In the genomic region with DNA sequence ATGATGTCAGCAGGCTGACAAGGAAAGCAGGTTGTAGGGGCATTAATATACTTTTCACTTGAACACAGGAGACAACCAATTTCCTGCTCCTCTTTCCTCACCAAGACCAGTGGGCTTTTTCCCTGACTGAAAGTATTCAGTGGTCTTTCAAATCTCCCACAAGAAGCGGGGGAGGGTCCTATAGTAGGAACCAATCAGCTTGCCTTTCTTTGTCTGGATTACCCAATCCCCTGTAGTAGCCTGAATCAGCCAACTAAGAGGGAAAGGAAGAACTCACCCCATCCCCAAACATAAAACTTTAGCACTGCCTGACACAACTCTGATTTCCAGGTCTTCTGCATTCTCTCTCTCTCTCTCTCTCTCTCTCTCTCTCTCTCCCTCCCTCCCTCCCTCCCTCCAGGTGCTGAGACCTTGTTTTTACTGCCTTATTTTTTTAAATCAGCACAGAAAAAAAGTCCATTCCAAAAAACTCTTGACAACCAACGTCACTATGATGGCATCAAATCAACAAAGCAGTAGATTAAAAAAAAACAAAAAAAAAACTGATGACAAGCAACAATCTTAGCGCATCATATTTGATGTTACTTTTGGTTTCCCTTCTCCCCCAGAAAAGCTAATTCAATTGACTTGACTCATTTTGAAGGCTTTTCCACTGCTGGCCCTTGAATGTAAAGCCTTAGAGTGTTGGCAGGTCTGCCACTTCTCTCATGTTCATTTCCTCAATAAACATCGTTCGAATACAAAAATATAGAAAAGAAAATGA, we compare ENCODE assay signal across 9 mouse cellular contexts. TPM values are rescaled to one million over a fixed set of nuclear protein-coding genes. Genes with fewer than 3 reads are reported as not detected.
A peak's percentile ranks its signal among the peaks of the same experiment; 100 is the strongest.
DNase-seq lines count a peak whose midpoint lies in the region; ATAC-seq and TF ChIP-seq lines count a peak whose summit lies in the region.
"Had no signal": no experiment of that assay in that cellular context is flagged by ENCODE, and none has a peak within 500 bp of the region (broad histone marks: within the 10 kb centered on the region; RNA-seq: fewer than 3 reads in every experiment).

No protein-coding gene starts in this region.

- 0 out of 2 replicates have a peak overlapping the region, but pooled peaks have one; percentile 9 for H3K27ac ChIP-seq in lung, embryonic 14.5 days (ENCODE audit: low read depth)
- H3K27ac ChIP-seq in limb, embryonic 13.5 days, result no peak overlapping the region
- H3K27ac ChIP-seq in cerebellum, adult 2 months (ENCODE audit: insufficient read depth, low read length), result no peak overlapping the region

- H3K4me3 ChIP-seq in lung, embryonic 14.5 days (ENCODE audit: low read depth, low read length), result peak overlapping the region; percentile 22
- peak overlapping the region; percentile 26 for H3K4me3 ChIP-seq in limb, embryonic 13.5 days
- no peak overlapping the region for H3K4me3 ChIP-seq in cerebellum, adult 2 months (replicated peaks; ENCODE audit: insufficient read depth, low read depth, low read length)

- DNase-seq in lung, embryonic 14.5 days, result peak; percentile 69
- DNase-seq in lung, adult 18-20 months, result no peak
- DNase-seq in retina, embryonic 14.5 days (ENCODE audit: low spot score), result peak; percentile 76
- DNase-seq in cerebellum, adult 2 months, result no peak
- DNase-seq in layer of hippocampus, postnatal 10 days (ENCODE audit: low spot score in 2 of 2), result no peak
- no peak for DNase-seq in adrenal gland, postnatal 10 days
- DNase-seq: gastrocnemius, postnatal 10 days had no signal

- H3K9me3 ChIP-seq in lung, embryonic 14.5 days (ENCODE audit: low read depth, low read length), result no peaks in the 10 kb centered on the region
- H3K9me3 ChIP-seq in limb, embryonic 13.5 days, result no peaks in the 10 kb centered on the region

- peak overlapping the region; percentile 70 for H3K4me2 ChIP-seq in lung, embryonic 14.5 days
- H3K4me2 ChIP-seq in limb, embryonic 13.5 days (replicated peaks), result peak overlapping the region; percentile 71

- H3K4me1 ChIP-seq in lung, embryonic 14.5 days (ENCODE audit: insufficient read depth), result no peaks in the 10 kb centered on the region
- H3K4me1 ChIP-seq in limb, embryonic 13.5 days, result peaks cover 17% of the 10 kb centered on the region; the same call in 1 of the 2 replicates
- no peaks in the 10 kb centered on the region; the same call in 1 of the 2 replicates for H3K4me1 ChIP-seq in cerebellum, adult 2 months (ENCODE audit: control insufficient read depth, insufficient read depth, low read length)

- H3K36me3 ChIP-seq in lung, embryonic 14.5 days (ENCODE audit: insufficient read depth), result no peaks in the 10 kb centered on the region
- no peaks in the 10 kb centered on the region; the same call in 1 of the 2 replicates for H3K36me3 ChIP-seq in limb, embryonic 13.5 days

- H3K27me3 ChIP-seq in lung, embryonic 14.5 days (ENCODE audit: insufficient read depth, low read length), result no peaks in the 10 kb centered on the region
- no peaks in the 10 kb centered on the region for H3K27me3 ChIP-seq in limb, embryonic 13.5 days
- H3K27me3 ChIP-seq in cerebellum, adult 2 months (ENCODE audit: control insufficient read depth, insufficient read depth, low read length), result no peaks in the 10 kb centered on the region

- H3K9ac ChIP-seq in lung, embryonic 14.5 days, result peak overlapping the region; percentile 14; the same call in 1 of the 2 replicates
- no peak overlapping the region for H3K9ac ChIP-seq in limb, embryonic 13.5 days

- ATAC-seq in lung, embryonic 14.5 days (ENCODE audit: insufficient read depth), result peak; percentile 69
- ATAC-seq in erythroblast, adult 5-6 weeks (replicated peaks; ENCODE audit: low FRiP score, poor library complexity, severe bottlenecking), result 0 out of 2 replicates have a peak, but pooled peaks have one; percentile 12
- peak; percentile 81 for ATAC-seq in limb, embryonic 13.5 days (ENCODE audit: low FRiP score, low read depth)

- WGBS in lung, embryonic 14.5 days, result 36% methylated on average over 5 of the region's 5 CpGs
- 62% methylated on average over 5 of the region's 5 CpGs for WGBS in limb, embryonic 13.5 days
- 62% methylated on average over 5 of the region's 5 CpGs for WGBS in cerebellum, adult 2 months

- TF ChIP-seq CTCF in lung, embryonic 14.5 days (IDR thresholded peaks at IDR 0.05; ENCODE audit: low read depth), result no peak
- TF ChIP-seq CTCF in cerebellum, adult 2 months (IDR thresholded peaks at IDR 0.05; ENCODE audit: borderline replicate concordance, insufficient read depth, low read depth, low read length), result no peak

- TF ChIP-seq POLR2A in cerebellum, adult 2 months (IDR thresholded peaks at IDR 0.05; ENCODE audit: borderline replicate concordance, insufficient read depth, low read length), result no peak

RNA-seq across cellular contexts. Expression of a gene that starts 2.1 kb away (rescaled TPM):
- polyA plus RNA-seq in lung, embryonic 14.5 days (2014; fragmentation: Nextera tagmentation; extraction: Ambion mirVana), result 22.5 and 25.8 TPM in 2 replicates
- total RNA-seq in erythroblast, adult 5-6 weeks (2015; ENCODE audit: low replicate concordance), result 270 and 296 TPM in 2 replicates
- total RNA-seq in erythroblast, adult 5-6 weeks (2017; ENCODE audit: low replicate concordance), result 358 and 528 TPM in 2 replicates
- polyA plus RNA-seq in limb, embryonic 13.5 days (2015; fragmentation: Nextera tagmentation; extraction: Ambion mirVana), result 59.7 and 61.3 TPM in 2 replicates
- polyA plus RNA-seq in cerebellum, adult 2 months (2012; rRNA removed), result 32.0 and 33.2 TPM in 2 replicates
- 10 to 100 TPM; 71.8 to 79.0 TPM for total RNA-seq in layer of hippocampus, postnatal 10 days (2021)
- total RNA-seq in adrenal gland, postnatal 10 days (2021), result 10 to 100 TPM; 16.7 to 23.0 TPM

RNA-seq across cellular contexts. Expression of a gene that starts 27.3 kb away (rescaled TPM):
- not detected in 2 replicates for polyA plus RNA-seq in lung, embryonic 14.5 days (2014; fragmentation: Nextera tagmentation; extraction: Ambion mirVana)
- not detected in 2 replicates for total RNA-seq in erythroblast, adult 5-6 weeks (2015; ENCODE audit: low replicate concordance)
- not detected in 2 replicates for total RNA-seq in erythroblast, adult 5-6 weeks (2017; ENCODE audit: low replicate concordance)
- polyA plus RNA-seq in limb, embryonic 13.5 days (2015; fragmentation: Nextera tagmentation; extraction: Ambion mirVana), result not detected in 2 replicates
- not detected in 2 replicates for polyA plus RNA-seq in cerebellum, adult 2 months (2012; rRNA removed)
- not detected for total RNA-seq in layer of hippocampus, postnatal 10 days (2021)
- not detected for total RNA-seq in adrenal gland, postnatal 10 days (2021)
- total RNA-seq: gastrocnemius, postnatal 10 days had no signal

Comparison
In these comparisons a context has a peak if more than half of its experiments do, and no peak if none do; other contexts are left out.
1. DNase-seq: peak in lung, embryonic 14.5 days (single experiment) and retina, embryonic 14.5 days (single experiment); none in lung, adult 18-20 months (0 of 2), cerebellum, adult 2 months (0 of 2), layer of hippocampus, postnatal 10 days (0 of 2) and adrenal gland, postnatal 10 days (single experiment).
2. ATAC-seq: peak in every context shown above with its lines; median percentile 81 in limb, embryonic 13.5 days; 69 in lung, embryonic 14.5 days; 12 in erythroblast, adult 5-6 weeks.